Mouse (Mus musculus) kidney, adult 2 months (tissue): ENCODE measurements around the gene Pum1. TPM values are rescaled to one million over a fixed set of nuclear protein-coding genes. Genes with fewer than 3 reads are reported as not detected.
A peak's percentile ranks its signal among the peaks of the same experiment; 100 is the strongest.

Experiments used
- DNase-seq: peaks from one replicate; pipeline ENCODE4 v3.0.0; 2021
- H3K27ac ChIP-seq: fragments of 200-500 bp; 2 replicates; pipeline ENCODE4 v1.5.1; 2012; ENCODE audit warnings: low read depth, low read length, control low read depth, inconsistent platforms; ENCODE audit not compliant: insufficient read depth
- H3K27me3 ChIP-seq: fragments of 200-500 bp; replicated peaks from 2 replicates; pipeline ENCODE4 v1.6.1; 2012; ENCODE audit warnings: mild to moderate bottlenecking, moderate library complexity, low read length, inconsistent platforms; ENCODE audit not compliant: control insufficient read depth, insufficient read depth
- H3K36me3 ChIP-seq: fragments of 200-500 bp; 2 replicates; pipeline ENCODE4 v1.6.1; 2012; ENCODE audit warnings: mild to moderate bottlenecking, moderate library complexity, low read length, inconsistent platforms; ENCODE audit not compliant: control insufficient read depth, insufficient read depth
- H3K4me1 ChIP-seq: fragments of 200-500 bp; 2 replicates; pipeline ENCODE4 v1.6.1; 2011; ENCODE audit warnings: low read length; ENCODE audit not compliant: control insufficient read depth, insufficient read depth
- H3K4me3 ChIP-seq: fragments of 200-500 bp; 2 replicates; pipeline ENCODE4 v1.5.1; 2011; ENCODE audit warnings: mild to moderate bottlenecking, low read depth, low read length, control low read depth; ENCODE audit not compliant: insufficient read depth
- CTCF ChIP-seq: fragments of 200-500 bp; conservative IDR thresholded peaks from 2 replicates; pipeline ENCODE4 v1.5.1; 2011; ENCODE audit warnings: low read depth, mild to moderate bottlenecking, control low read depth, low read length, moderate library complexity, mixed read lengths; ENCODE audit not compliant: insufficient read depth, insufficient read length
- POLR2A ChIP-seq: fragments of 200-500 bp; IDR thresholded peaks from one replicate; pipeline ENCODE4 v1.6.1; 2011; ENCODE audit warnings: low read depth, low read length, control low read depth
- WGBS: fragments of 180-500 bp; shearing (Covaris S2); methylation state at CpG from one replicate; pipeline ENCODE4 v1.1.7; 2018; 5-methylcytosine and 5-hydroxymethylcytosine counted together
- polyA plus RNA-seq: library from polyadenylated mRNA; depleted of rRNA; stranded (reverse); fragments of >200 nt; gene quantifications from 2 replicates; pipeline ENCODE4 v1.2.3, GENCODE M21; 2012

Gene Pum1
- polyA plus RNA-seq, 1 experiment, result 45.9 TPM

DNA sequence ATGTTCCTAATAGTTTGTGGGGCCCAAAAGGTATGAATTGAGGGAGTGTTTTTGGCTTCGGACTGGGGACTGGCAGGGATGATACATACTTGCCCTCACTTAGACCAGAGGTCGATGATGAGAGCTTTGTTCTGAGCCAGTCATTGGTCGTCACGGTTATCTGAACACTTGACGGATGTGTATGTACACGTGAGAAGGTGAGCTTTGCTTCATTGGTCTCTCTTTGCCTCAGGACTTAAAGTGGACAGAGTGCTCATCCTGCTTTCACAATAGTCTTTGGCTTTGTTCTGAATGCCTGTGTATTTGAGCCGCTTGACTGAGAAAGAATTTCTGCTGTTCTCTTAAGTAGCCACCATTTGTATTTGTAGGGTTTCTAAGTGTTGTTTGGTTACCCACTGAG, 86.4 kb downstream of the Pum1 start:
- Histone ChIP-seq H3K27me3 (no peaks in the 10 kb centered on the region), H3K4me3 (no peak overlapping the region), H3K4me1 (peaks cover 24% of the 10 kb centered on the region), H3K36me3 (peaks cover 10% of the 10 kb centered on the region), H3K27ac (peak overlapping the region; percentile 39; the same call in 1 of the 2 replicates)
- 49% methylated on average over 7 of the region's 7 CpGs for WGBS
- no peak for TF ChIP-seq POLR2A
- no peak for TF ChIP-seq CTCF
- peak; percentile 79 for DNase-seq

DNA sequence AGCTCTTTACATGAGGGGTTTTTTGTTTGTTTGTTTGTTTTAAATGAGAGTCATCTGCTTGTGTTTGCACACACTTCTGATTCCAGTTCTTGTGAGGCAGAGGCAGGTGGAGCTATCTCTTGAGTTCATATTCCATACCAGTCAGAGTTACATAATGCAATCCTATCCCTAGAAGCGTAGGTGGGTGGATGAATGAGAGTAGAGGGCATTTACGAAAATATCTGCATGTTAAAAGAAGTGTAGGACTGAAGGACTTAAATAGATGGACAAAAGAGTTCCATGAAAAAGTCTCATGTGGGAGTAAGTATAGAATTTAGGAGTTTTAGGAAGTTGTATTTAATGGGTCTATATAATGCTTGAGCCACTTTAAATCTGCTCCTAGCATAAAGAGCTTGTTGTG, 88.8 kb downstream of the Pum1 start:
- H3K27ac ChIP-seq, result no peak overlapping the region
- 95% methylated on average over 2 of the region's 2 CpGs for WGBS
- H3K4me3 ChIP-seq, result no peak overlapping the region
- H3K36me3 ChIP-seq, result peaks cover 12% of the 10 kb centered on the region
- TF ChIP-seq POLR2A, result no peak
- H3K27me3 ChIP-seq, result no peaks in the 10 kb centered on the region
- no peak for DNase-seq
- peaks cover 8% of the 10 kb centered on the region; the same call in 1 of the 2 replicates for H3K4me1 ChIP-seq

DNA sequence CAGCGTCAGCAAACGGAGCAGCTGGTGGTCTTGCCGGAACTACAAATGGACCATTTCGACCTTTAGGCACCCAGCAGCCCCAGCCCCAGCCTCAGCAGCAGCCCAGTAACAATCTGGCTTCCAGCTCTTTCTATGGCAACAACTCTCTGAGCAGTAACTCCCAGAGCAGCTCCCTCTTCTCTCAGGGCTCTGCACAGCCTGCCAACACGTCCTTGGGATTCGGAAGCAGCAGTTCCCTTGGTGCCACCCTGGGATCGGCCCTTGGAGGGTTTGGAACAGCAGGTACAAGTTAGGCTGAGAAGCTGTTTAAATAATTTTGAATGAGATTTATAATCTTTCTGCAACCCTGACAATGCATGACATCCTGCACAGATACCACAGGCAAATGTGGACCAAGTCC, 89.5 kb downstream of the Pum1 start:
- 67% methylated on average over 7 of the region's 7 CpGs for WGBS
- DNase-seq, result no peak
- no peak overlapping the region for H3K4me3 ChIP-seq
- H3K4me1 ChIP-seq, result peaks cover 8% of the 10 kb centered on the region; the same call in 1 of the 2 replicates
- H3K27ac ChIP-seq, result no peak overlapping the region
- no peaks in the 10 kb centered on the region for H3K27me3 ChIP-seq
- H3K36me3 ChIP-seq, result peaks cover 12% of the 10 kb centered on the region
- no peak for TF ChIP-seq CTCF
- TF ChIP-seq POLR2A, result no peak

DNA sequence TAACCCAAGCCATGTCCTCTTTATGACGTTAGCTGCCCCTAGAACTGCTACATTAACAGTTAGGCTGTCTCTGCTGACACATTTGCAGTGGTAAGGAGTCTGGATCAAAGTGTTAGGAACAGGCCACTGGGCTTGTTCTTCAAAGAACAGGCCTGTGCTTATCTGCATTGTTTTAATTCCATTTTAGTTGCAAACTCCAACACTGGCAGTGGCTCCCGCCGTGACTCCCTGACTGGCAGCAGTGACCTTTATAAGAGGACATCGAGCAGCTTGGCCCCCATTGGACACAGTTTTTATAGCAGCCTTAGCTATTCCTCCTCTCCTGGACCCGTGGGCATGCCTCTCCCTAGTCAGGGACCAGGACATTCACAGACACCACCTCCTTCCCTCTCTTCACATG, 90.6 kb downstream of the Pum1 start:
- TF ChIP-seq CTCF, result no peak
- TF ChIP-seq POLR2A, result no peak
- Histone ChIP-seq H3K4me3 (no peak overlapping the region), H3K27me3 (no peaks in the 10 kb centered on the region), H3K27ac (peak overlapping the region; percentile 74), H3K36me3 (peaks cover 12% of the 10 kb centered on the region), H3K4me1 (peaks cover 8% of the 10 kb centered on the region; the same call in 1 of the 2 replicates)
- WGBS, result 26% methylated on average over 5 of the region's 5 CpGs
- DNase-seq, result peak; percentile 26

DNA sequence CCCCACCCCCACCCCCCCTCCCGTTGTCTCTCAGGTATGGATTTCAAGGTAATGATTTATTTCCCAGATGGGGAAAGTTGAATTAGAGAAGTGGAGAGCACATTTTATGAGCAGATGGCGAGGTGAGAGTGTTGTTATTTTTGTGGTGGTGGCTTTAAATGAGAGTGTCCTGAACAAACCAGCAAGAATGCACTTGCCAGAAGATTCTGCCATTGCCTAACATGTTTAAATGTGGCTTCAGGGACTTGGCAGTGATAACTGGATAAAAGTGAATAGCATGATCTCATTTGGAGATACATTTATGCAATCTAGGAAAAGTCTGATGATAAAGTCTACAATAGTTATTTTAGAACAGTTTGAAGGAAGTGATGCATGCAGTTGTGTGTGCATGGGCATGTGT, 91.7 kb downstream of the Pum1 start:
- no peak for DNase-seq
- H3K4me1 ChIP-seq, result peaks cover 4% of the 10 kb centered on the region; the same call in 1 of the 2 replicates
- no peak overlapping the region for H3K4me3 ChIP-seq
- H3K27me3 ChIP-seq, result no peaks in the 10 kb centered on the region
- peaks cover 10% of the 10 kb centered on the region for H3K36me3 ChIP-seq
- TF ChIP-seq POLR2A, result no peak
- no peak overlapping the region for H3K27ac ChIP-seq
- WGBS, result 48% methylated on average over 2 of the region's 2 CpGs

DNA sequence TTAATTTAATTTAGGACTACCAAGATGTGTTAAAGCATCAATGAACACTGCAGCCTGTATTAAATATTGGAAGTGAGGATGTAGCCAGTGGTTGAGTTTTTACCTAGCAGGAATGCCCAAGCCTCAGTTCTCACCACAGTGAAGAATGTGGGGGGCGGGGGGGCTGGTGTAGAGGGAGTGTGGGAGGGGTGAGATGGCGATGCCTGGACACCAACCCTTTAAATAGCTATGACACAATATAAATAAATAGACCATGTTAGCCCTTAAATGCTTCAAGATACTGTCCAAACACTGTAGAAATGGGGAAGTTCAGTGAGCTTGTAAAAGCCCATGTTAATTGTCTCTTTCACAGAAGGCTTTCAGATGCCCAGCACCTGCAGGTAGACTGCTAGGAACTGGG, 96.8 kb downstream of the Pum1 start:
- no peaks in the 10 kb centered on the region for H3K27me3 ChIP-seq
- no peak for TF ChIP-seq POLR2A
- TF ChIP-seq CTCF, result no peak
- no peak overlapping the region for H3K4me3 ChIP-seq
- H3K36me3 ChIP-seq, result peaks cover 8% of the 10 kb centered on the region
- peaks cover 9% of the 10 kb centered on the region for H3K4me1 ChIP-seq
- no peak overlapping the region for H3K27ac ChIP-seq
- 87% methylated on average over 2 of the region's 2 CpGs for WGBS
- DNase-seq, result no peak

DNA sequence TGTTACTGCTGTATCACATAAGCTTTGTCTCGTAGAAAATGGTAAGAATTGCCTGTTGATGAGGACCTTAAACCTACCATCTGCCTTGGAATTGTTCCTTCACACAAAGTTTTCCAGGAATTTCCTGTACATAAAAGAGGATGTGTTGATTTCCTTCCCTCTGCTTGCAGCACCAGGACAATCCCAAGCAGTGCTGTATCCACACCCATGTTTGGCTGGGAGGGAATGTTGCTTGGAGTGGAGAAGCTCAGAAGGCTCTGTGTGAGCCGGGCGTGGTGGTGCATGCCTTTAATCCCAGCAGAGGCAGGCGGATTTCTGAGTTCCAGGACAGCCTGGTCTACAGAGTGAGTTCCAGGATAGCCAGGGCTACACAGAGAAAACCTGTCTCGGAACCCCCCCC, 98.7 kb downstream of the Pum1 start:
- Histone ChIP-seq H3K4me3 (no peak overlapping the region), H3K36me3 (peaks cover 12% of the 10 kb centered on the region), H3K4me1 (peaks cover 12% of the 10 kb centered on the region), H3K27ac (no peak overlapping the region), H3K27me3 (no peaks in the 10 kb centered on the region)
- peak; percentile 42 for DNase-seq
- TF ChIP-seq POLR2A (no peak), CTCF (no peak)
- 67% methylated on average over 5 of the region's 5 CpGs for WGBS
